Mouse (Mus musculus) olfactory bulb, adult 2 months (tissue): Measurements from ENCODE around the gene Gpr18.

Source experiments
- CTCF ChIP-seq: fragments of 200-500 bp; IDR thresholded peaks from 2 replicates; pipeline ENCODE4 v1.5.1; 2012; ENCODE audit warnings: low read depth, mild to moderate bottlenecking, low read length, moderate library complexity; ENCODE audit not compliant: insufficient read depth
- POLR2A ChIP-seq: fragments of 200-500 bp; IDR thresholded peaks from 2 replicates; pipeline ENCODE4 v1.6.1; 2012; ENCODE audit warnings: mild to moderate bottlenecking, low read depth, low read length, moderate library complexity; ENCODE audit not compliant: insufficient read depth

DNA sequence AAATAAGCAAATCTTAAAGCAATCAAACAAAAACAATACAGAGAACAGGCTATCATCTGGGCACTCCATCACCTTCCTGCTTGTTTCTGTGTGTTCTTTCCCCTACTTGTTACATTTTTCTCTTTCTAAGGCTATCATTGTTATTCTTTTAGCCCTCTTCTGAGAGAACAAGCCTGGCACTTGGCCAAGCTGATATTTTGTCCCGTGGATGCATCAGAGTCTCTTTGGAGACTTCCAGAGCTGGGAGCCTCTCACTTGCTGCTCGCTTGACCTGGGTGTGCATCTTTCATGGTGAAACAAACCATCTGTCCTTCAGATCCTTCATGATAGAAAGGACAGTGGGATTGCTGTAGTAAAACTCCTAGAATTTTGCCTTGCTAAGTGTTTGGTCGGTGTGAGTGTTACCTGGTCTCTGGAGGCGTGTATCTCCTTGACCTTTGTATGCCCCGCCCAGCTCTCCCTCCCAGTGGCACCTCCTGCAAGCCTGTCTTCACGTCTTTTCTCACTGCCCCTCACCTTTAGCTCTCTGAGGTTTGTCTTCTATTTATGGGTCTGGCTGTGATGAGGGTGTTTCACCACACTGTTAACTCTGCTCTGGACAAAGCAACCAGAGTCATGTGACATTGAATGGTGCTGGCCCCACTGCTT, 31.3 kb downstream of the Gpr18 start:
- TF ChIP-seq CTCF (no peak), POLR2A (no peak)
